Mouse (Mus musculus) liver, embryonic 14.5 days (tissue): ENCODE measurements around the gene Vmn2r51. TPM values are rescaled to one million over a fixed set of nuclear protein-coding genes. Genes with fewer than 3 reads are reported as not detected.
"Not testable (repeated sequence)": the region's sequence is repeated elsewhere in the genome, so short reads cannot be mapped to it uniquely, and the experiment has no call there.

ENCODE experiments used
- ATAC-seq: fragments of 200-750 bp; cut with Nextera tagmentation; 2 replicates; pipeline ENCODE4 v1.8.0; 2017; ENCODE audit warnings: moderate number of reproducible peaks, mild to moderate bottlenecking, moderate library complexity; ENCODE audit not compliant: insufficient read depth
- DNase-seq, 3 experiments: peaks; one replicate each; pipeline ENCODE4 v3.0.0-alpha.2; 2012 to 2013; ENCODE audit warnings: low read depth in 3 of 3, low spot score in 3 of 3
- H3K27ac ChIP-seq: fragments of 300-500 bp; sonication (generic); 2 replicates; pipeline ENCODE4 v1.5.1; 2014; ENCODE audit warnings: moderate library complexity, mild to moderate bottlenecking, control low read depth, inconsistent platforms
- H3K27me3 ChIP-seq: fragments of 300-500 bp; sonication (generic); 2 replicates; pipeline ENCODE4 v1.6.1; 2014; ENCODE audit warnings: mild to moderate bottlenecking, low read length, moderate library complexity; ENCODE audit not compliant: control insufficient read depth, insufficient read depth
- H3K36me3 ChIP-seq: fragments of 300-500 bp; sonication (generic); replicated peaks from 2 replicates; pipeline ENCODE4 v1.6.1; 2014; ENCODE audit warnings: low read depth; ENCODE audit not compliant: control insufficient read depth, insufficient read depth
- H3K4me1 ChIP-seq, 2 experiments: fragments of 200-500 bp in 1 of 2; fragments of 300-500 bp in 1 of 2; sonication (generic) in 1 of 2; replicated peaks; 2 replicates each; pipeline ENCODE4 v1.6.1; 2012 to 2014; ENCODE audit warnings: antibody characterized with exemption in 1 of 2, inconsistent platforms in 1 of 2, low read length in 1 of 2; ENCODE audit not compliant: control insufficient read depth in 2 of 2, insufficient read depth in 2 of 2
- H3K4me2 ChIP-seq: fragments of 300-500 bp; sonication (generic); 2 replicates; pipeline ENCODE4 v1.6.1; 2014; ENCODE audit warnings: low read depth, mild to moderate bottlenecking, control low read depth, moderate library complexity
- H3K4me3 ChIP-seq, 2 experiments: fragments of 200-500 bp in 1 of 2; fragments of 300-500 bp in 1 of 2; sonication (generic) in 1 of 2; 2 replicates each; pipeline ENCODE4 v1.5.1; 2012 to 2014; ENCODE audit warnings: low read depth in 2 of 2, low read length in 2 of 2, mild to moderate bottlenecking in 2 of 2, control low read depth in 1 of 2, inconsistent platforms in 1 of 2, moderate library complexity in 1 of 2; ENCODE audit not compliant: insufficient read depth in 1 of 2
- H3K9ac ChIP-seq: fragments of 300-500 bp; sonication (generic); replicated peaks from 2 replicates; pipeline ENCODE4 v1.6.1; 2014; ENCODE audit warnings: mild to moderate bottlenecking, control low read depth, moderate library complexity
- H3K9me3 ChIP-seq: fragments of 300-500 bp; sonication (generic); 2 replicates; pipeline ENCODE4 v1.6.1; 2016; ENCODE audit warnings: low read length, mixed read lengths; ENCODE audit not compliant: control insufficient read depth
- WGBS: fragments of 180-500 bp; shearing (Covaris S2); extraction: QIAGEN DNeasy Blood & Tissue Kit; methylation state at CpG from one replicate; pipeline ENCODE4 v1.1.7; 2014; ENCODE audit not compliant: insufficient replicate concordance; 5-methylcytosine and 5-hydroxymethylcytosine counted together
- polyA plus RNA-seq, 2 experiments: library from polyadenylated mRNA; depleted of rRNA in 1 of 2; stranded (reverse) in 1 of 2; unstranded in 1 of 2; fragments of >200 nt; fragmentation: Nextera tagmentation in 1 of 2; extraction: Ambion mirVana in 1 of 2; gene quantifications; 2 replicates each; pipeline versions ENCODE4 v1.2.1 to v1.2.3; 2012 to 2014

The Vmn2r51 gene
- polyA plus RNA-seq (2012; rRNA removed) (not detected in 2 replicates), polyA plus RNA-seq (2014; fragmentation: Nextera tagmentation; extraction: Ambion mirVana) (not detected in 2 replicates)

DNA sequence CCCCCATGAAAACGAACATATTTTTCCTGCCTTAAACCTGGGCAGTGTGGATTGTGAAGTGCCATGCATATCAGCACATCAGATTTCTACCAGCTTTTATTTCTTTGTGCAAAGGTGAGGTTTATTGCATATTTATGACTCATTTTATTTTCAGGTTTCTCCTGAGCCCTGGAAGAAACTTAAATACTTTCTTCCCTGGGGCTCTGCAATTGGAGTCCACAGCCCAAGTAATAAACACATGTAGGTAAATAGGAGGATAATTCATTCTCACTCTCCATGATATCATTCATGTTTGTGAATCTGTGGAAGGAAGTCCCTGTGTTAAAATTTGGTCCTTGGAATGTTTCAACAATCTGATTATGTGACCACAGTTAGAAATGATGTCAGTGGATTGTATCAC lies at the start of gene Vmn2r51:
TSS of gene Vmn2r51 (minus strand) at position 101 of the 400 bp plus-strand sequence.
- not testable (repeated sequence) for H3K4me1 ChIP-seq, H3K4me3 ChIP-seq, ATAC-seq, H3K9me3 ChIP-seq, DNase-seq, H3K27me3 ChIP-seq, H3K9ac ChIP-seq, H3K27ac ChIP-seq, H3K4me2 ChIP-seq, H3K36me3 ChIP-seq
- WGBS: 43% methylated on average over 1 of the region's 1 CpGs

- H3K27ac ChIP-seq, H3K9me3 ChIP-seq, H3K9ac ChIP-seq, H3K4me1 ChIP-seq, H3K4me2 ChIP-seq, H3K4me3 ChIP-seq, DNase-seq, ATAC-seq, H3K27me3 ChIP-seq, H3K36me3 ChIP-seq: not testable (repeated sequence)
Measured at GRCm38 (mm10) chr7:10053196-10053595, 52.3 kb downstream of the Vmn2r51 start, which contains the start of gene Vmn2r50. TSS of gene Vmn2r50 (minus strand) at chr7:10053296.

Other genes starting within 250 kb of the Vmn2r51 start
- gene Vmn2r48, start 152.2 kb downstream of the Vmn2r51 start, polyA plus RNA-seq (2012; rRNA removed): not detected in 2 replicates
- gene Vmn2r48, start 152.2 kb downstream of the Vmn2r51 start, polyA plus RNA-seq (2014; fragmentation: Nextera tagmentation; extraction: Ambion mirVana): not detected in 2 replicates
- not detected in 2 replicates for gene Vmn2r49, start 113.5 kb downstream of the Vmn2r51 start, polyA plus RNA-seq (2012; rRNA removed)
- not detected in 2 replicates for gene Vmn2r49, start 113.5 kb downstream of the Vmn2r51 start, polyA plus RNA-seq (2014; fragmentation: Nextera tagmentation; extraction: Ambion mirVana)
- gene Vmn2r50, start 52.4 kb downstream of the Vmn2r51 start, polyA plus RNA-seq (2012; rRNA removed): not detected in 2 replicates
- gene Vmn2r50, start 52.4 kb downstream of the Vmn2r51 start, polyA plus RNA-seq (2014; fragmentation: Nextera tagmentation; extraction: Ambion mirVana): not detected in 2 replicates
- gene Vmn2r52, start 70.8 kb upstream of the Vmn2r51 start, polyA plus RNA-seq (2012; rRNA removed): not detected in 2 replicates
- not detected in 2 replicates for gene Vmn2r52, start 70.8 kb upstream of the Vmn2r51 start, polyA plus RNA-seq (2014; fragmentation: Nextera tagmentation; extraction: Ambion mirVana)
- not detected in 2 replicates for gene Vmn1r66, start 172.3 kb upstream of the Vmn2r51 start, polyA plus RNA-seq (2012; rRNA removed)
- gene Vmn1r66, start 172.3 kb upstream of the Vmn2r51 start, polyA plus RNA-seq (2014; fragmentation: Nextera tagmentation; extraction: Ambion mirVana): not detected in 2 replicates